Mouse (Mus musculus) heart, adult 2 months (tissue): ENCODE results near the gene Gdpd2.

ENCODE experiments used
- CTCF ChIP-seq: fragments of 200-600 bp; IDR thresholded peaks from 2 replicates; pipeline ENCODE4 v1.8.1; 2022; ENCODE audit warnings: antibody characterized with exemption, mild to moderate bottlenecking, moderate library complexity
- EP300 ChIP-seq: fragments of 200-500 bp; IDR thresholded peaks from 2 replicates; pipeline ENCODE4 v1.6.1; 2011; ENCODE audit warnings: low read depth, low read length, control low read depth; ENCODE audit not compliant: insufficient read depth
- POLR2A ChIP-seq: fragments of 200-500 bp; IDR thresholded peaks from 2 replicates; pipeline ENCODE4 v1.6.1; 2011; ENCODE audit warnings: mild to moderate bottlenecking, low read depth, low read length, control low read depth; ENCODE audit not compliant: insufficient read depth

DNA sequence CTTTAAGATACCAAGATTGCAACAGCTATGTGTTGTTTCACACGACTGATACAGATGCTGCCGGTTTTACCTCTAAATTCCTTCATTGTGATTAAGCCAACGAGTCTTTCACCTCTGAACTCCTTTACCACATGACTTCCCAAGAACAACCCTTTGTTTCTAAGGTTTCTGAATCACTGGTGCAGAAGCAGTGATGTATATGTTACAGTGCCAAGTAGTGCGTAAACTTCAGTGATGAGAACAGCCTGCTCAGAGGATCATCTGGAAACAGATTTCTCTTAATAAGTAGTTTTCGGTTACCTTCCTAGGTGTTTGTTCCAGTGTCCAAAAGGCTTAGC, 41.7 kb upstream of the Gdpd2 start:
- TF ChIP-seq POLR2A (no peak), CTCF (no peak), EP300 (no peak)
